Mouse (Mus musculus) E14TG2a.4 (cell line): ENCODE results near the gene Tfe3.

Experiments
- H3K27me3 ChIP-seq: 2 replicates; pipeline ENCODE4 v1.6.1; 2014; ENCODE audit warnings: low read length, control low read depth; ENCODE audit not compliant: insufficient read depth
- H3K36me3 ChIP-seq: 2 replicates; pipeline ENCODE4 v1.6.1; 2014; ENCODE audit warnings: low read length, control low read depth; ENCODE audit not compliant: insufficient read depth
- H3K4me1 ChIP-seq: replicated peaks from 2 replicates; pipeline ENCODE4 v1.6.1; 2014; ENCODE audit warnings: low read depth, low read length, control low read depth
- H3K4me3 ChIP-seq: replicated peaks from 2 replicates; pipeline ENCODE4 v1.5.1; 2014; ENCODE audit warnings: mild to moderate bottlenecking, low read length
- H3K9me3 ChIP-seq: 2 replicates; pipeline ENCODE4 v1.6.1; 2014; ENCODE audit warnings: low read length, control low read depth
- CTCF ChIP-seq: conservative IDR thresholded peaks from 2 replicates; pipeline ENCODE4 v1.5.1; 2014; ENCODE audit warnings: low read length
- NANOG ChIP-seq: IDR thresholded peaks from 2 replicates; pipeline ENCODE4 v1.6.1; 2014; ENCODE audit warnings: borderline replicate concordance, low read length, mixed read lengths
- POU5F1 ChIP-seq: IDR thresholded peaks from 2 replicates; pipeline ENCODE4 v1.6.1; 2014; ENCODE audit warnings: low read length, borderline replicate concordance

Tfe3 gene

DNA sequence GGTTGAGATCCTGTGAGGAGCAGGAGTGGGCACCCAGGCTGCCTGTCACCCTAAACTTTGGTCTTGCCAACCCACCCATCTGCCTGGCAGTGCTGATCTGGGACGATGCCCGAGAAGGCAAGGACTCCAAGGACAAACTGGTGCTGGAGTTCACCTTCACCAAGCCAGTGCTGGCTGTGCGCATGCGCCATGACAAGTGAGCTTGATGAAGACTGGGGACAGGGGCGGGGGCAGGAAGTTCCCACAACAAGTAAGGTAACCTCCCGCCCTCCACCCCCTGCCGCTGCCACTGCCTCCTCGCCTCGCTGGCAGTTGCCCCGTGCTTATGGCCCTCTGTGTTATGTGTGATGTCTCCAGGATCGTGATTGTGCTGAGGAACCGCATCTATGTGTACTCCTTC lies 36.5 kb upstream of the Tfe3 start:
- no peaks in the 10 kb centered on the region for H3K27me3 ChIP-seq
- H3K4me3 ChIP-seq: peak overlapping the region; percentile 78
- no peak for TF ChIP-seq CTCF
- no peak for TF ChIP-seq POU5F1
- no peak for TF ChIP-seq NANOG
- H3K4me1 ChIP-seq: peaks cover 61% of the 10 kb centered on the region
- H3K9me3 ChIP-seq: no peaks in the 10 kb centered on the region
- H3K36me3 ChIP-seq: peaks cover 45% of the 10 kb centered on the region

DNA sequence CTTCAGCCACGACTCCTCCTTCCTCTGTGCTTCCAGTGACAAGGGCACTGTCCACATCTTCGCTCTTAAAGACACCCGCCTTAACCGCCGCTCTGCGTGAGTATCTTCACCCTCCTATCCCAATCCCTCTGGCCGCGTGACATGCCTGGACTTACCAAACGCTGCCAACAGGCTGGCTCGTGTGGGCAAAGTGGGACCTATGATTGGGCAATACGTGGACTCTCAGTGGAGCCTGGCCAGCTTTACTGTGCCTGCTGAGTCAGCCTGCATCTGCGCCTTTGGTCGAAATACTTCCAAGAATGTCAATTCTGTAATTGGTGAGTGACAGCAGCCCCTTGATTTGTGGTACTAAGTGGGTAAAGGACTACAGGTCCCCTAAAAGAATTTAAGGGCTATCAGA lies 35.2 kb upstream of the Tfe3 start:
- peak overlapping the region; percentile 78 for H3K4me3 ChIP-seq
- peaks cover 52% of the 10 kb centered on the region for H3K36me3 ChIP-seq
- TF ChIP-seq NANOG: no peak
- no peak for TF ChIP-seq POU5F1
- TF ChIP-seq CTCF: no peak
- no peaks in the 10 kb centered on the region for H3K27me3 ChIP-seq
- H3K4me1 ChIP-seq: peaks cover 61% of the 10 kb centered on the region
- no peaks in the 10 kb centered on the region for H3K9me3 ChIP-seq

DNA sequence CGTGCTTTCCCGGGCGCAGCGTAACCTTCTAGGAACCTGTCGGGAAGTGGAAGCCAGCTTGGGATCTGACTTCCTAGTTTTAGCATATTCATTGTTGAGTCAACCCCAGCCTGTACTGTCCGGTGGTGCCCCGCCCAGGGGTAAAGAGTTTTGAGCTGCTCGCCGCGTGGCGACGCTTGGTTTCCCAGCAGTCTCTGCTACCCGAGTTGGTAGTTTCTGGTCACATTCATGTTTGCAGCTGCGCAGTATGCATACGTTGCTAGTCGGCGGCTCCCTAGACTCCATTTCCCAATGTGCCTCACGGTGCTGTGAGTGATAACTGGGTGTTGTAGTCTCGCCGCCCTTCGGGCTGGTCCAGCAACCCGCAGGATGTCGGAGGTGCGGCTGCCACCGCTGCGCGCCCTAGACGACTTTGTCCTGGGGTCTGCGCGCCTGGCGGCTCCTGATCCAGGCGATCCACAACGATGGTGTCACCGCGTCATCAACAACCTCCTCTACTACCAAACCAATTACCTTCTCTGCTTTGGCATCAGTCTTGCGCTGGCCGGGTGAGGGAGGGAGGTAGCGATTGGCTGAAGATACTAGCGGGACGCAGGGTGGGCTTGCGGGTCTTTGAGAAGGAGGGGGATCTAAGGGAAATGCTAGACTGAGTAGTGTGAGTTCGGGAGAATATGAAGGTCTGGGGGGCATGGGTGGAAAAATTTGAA lies 34.0 kb upstream of the Tfe3 start, which contains the start of gene Praf2:
TSS of gene Praf2 (plus strand) at position 225 of the 707 bp plus-strand sequence.
- peaks cover 63% of the 10 kb centered on the region for H3K4me1 ChIP-seq
- TF ChIP-seq CTCF: no peak
- no peak for TF ChIP-seq POU5F1
- no peak for TF ChIP-seq NANOG
- no peaks in the 10 kb centered on the region for H3K9me3 ChIP-seq
- no peaks in the 10 kb centered on the region for H3K27me3 ChIP-seq
- H3K36me3 ChIP-seq: peaks cover 57% of the 10 kb centered on the region
- peak within 1 kb of the TSS; percentile 78 for H3K4me3 ChIP-seq

DNA sequence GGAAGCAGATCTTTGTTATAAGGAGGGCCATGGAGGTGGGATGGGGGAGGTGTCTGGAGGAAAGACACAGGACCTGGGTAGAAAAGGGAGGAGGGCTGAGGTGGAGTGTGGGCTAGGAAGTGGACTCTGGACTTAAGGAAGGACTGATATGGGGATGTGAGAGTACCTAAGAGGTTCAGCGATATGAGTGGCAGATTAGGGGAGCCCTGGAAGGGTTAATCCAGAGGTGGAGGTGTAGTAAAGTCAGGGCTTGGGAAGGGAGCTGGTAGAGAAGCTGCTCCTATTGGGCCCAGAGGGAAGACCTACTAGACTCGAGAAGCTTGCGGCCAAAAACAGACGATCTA lies 33.5 kb upstream of the Tfe3 start:
- Histone ChIP-seq H3K4me1 (peaks cover 60% of the 10 kb centered on the region), H3K9me3 (no peaks in the 10 kb centered on the region), H3K27me3 (no peaks in the 10 kb centered on the region), H3K4me3 (peak overlapping the region; percentile 78), H3K36me3 (peaks cover 52% of the 10 kb centered on the region)
- TF ChIP-seq POU5F1 (no peak), NANOG (no peak), CTCF (no peak)

DNA sequence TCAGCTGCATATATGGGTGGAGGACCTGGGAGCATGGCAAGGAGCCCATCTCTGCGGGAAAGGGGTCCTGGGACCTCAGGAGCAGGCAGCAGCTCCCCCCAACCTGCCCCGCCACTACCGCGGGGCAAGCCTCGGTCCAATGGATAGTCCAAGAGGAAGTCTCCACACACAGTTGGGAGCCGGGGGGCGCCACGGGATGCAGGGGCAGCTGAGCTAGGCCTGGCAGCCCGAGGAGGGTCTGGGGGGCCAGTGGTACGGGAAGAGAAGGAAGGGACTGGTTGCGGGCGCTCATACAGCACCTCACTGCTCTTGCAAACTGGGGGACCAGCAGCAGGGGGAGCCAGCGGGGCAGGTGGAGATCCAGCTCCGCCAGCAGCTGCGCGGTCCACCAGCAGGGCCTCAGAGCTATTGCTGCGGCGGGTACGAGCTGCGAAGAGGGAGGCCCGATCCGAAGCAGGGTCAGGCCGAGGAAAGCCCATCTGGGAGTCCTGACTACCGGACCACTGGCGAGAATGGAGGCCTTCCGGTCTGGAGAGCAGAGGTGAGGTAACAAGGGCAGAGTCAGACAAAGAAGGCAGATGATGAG lies 28.7 kb upstream of the Tfe3 start:
- H3K36me3 ChIP-seq: peaks cover 41% of the 10 kb centered on the region
- H3K27me3 ChIP-seq: no peaks in the 10 kb centered on the region
- no peaks in the 10 kb centered on the region for H3K9me3 ChIP-seq
- H3K4me1 ChIP-seq: peaks cover 62% of the 10 kb centered on the region
- peak overlapping the region; percentile 57 for H3K4me3 ChIP-seq
- TF ChIP-seq POU5F1 (no peak), NANOG (no peak), CTCF (peak; percentile 33)

DNA sequence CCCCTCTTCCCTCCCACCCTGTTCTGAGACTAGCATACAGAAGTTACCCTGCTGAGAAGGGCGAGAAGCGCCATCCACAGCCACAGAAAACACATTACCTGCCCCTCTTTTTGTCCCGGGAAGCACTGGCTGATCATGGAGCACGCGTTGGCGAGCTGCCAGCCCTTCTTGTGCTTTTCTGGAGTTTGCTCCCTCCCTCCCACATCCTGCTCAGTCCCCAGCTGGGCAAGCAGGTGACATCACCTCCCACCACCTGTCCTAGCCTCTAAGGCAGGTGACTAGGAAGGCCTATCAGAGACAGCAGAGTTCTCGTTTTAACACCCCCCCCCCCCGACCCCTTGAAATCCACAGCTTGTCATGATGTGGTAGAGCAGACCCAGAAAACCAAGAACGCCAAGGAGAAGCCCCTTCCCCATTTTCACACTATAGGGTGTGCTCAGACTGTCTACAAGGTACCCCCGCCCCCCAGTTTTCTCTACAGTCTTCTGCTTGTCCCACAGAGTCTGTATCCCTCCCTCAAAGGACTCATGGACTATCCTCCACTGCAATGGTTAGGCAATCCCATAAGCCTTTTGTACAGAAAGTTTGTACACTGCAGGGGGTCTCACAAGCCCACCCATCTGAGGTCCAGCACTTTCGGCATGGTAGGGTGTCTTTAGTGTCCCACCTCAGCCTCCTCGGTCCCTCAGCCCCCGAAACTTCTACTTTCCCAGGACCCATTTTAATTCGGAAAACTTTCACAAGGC lies 22.9 kb upstream of the Tfe3 start:
- H3K36me3 ChIP-seq: peaks cover 26% of the 10 kb centered on the region
- H3K9me3 ChIP-seq: no peaks in the 10 kb centered on the region
- no peaks in the 10 kb centered on the region for H3K27me3 ChIP-seq
- peaks cover 79% of the 10 kb centered on the region for H3K4me1 ChIP-seq
- TF ChIP-seq NANOG (no peak), CTCF (no peak), POU5F1 (no peak)
- peak overlapping the region; percentile 45 for H3K4me3 ChIP-seq

DNA sequence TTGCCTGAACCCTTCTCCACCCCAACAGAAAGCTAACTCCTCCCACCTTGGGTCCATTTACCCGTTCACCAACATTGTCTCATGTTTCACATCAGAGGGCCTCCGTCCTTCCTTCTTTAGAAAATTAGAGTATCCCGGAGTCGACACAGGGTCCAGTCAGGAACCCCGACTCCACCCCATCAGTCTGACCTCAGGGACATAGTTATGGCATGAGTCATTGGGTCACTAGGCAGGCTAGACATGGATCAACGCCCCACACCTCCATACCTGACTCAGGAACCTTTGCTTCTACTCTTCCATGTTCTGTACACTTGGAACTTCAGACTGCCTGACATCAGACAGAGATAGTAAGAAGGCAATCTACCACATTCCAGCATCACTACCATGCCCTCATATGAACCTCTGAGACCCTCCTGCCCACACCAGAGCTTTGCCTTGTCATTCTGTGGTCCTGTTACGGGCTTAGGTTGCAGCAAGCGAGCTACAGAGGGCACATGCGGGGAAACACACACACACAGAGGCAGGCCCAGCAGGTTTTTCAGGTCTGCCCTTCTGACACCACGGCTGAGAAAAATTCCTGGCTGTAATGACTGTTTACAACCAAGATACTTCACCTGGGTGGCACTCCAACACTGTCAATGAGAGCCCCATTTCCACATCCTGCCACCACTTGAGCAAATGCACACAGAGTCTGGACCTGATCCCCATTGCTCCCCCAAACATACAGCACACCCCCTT lies 22.1 kb upstream of the Tfe3 start:
- no peak for TF ChIP-seq POU5F1
- TF ChIP-seq CTCF: no peak
- TF ChIP-seq NANOG: no peak
- Histone ChIP-seq H3K27me3 (no peaks in the 10 kb centered on the region), H3K4me3 (0 out of 2 replicates have a peak overlapping the region, but pooled peaks have one; percentile 23), H3K9me3 (no peaks in the 10 kb centered on the region), H3K36me3 (peaks cover 19% of the 10 kb centered on the region), H3K4me1 (peaks cover 72% of the 10 kb centered on the region)

DNA sequence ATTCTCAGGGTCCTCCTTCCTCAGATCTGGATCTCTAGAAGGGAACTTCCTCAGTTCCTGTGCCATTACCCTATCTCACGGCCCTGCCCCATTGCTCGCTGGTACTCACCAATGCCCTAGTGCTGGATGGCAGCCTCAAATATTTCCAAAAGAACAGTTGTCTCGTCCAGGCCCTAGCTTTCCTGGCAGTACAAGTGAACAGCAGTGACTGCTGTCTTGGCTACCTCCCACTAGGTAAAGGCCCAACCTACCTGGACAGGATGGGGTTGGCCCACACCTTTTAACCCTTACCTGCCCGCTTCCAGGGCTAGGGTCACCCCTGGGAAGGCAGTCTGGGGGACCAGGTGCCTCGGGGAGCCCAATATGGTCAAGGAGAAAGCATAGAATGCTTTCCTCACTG lies 21.3 kb upstream of the Tfe3 start:
- TF ChIP-seq CTCF (no peak), POU5F1 (no peak), NANOG (no peak)
- H3K9me3 ChIP-seq: no peaks in the 10 kb centered on the region
- H3K4me1 ChIP-seq: peaks cover 68% of the 10 kb centered on the region
- no peaks in the 10 kb centered on the region for H3K27me3 ChIP-seq
- H3K36me3 ChIP-seq: peaks cover 13% of the 10 kb centered on the region; the same call in 1 of the 2 replicates
- 0 out of 2 replicates have a peak overlapping the region, but pooled peaks have one; percentile 23 for H3K4me3 ChIP-seq
